Mouse (Mus musculus): ENCODE data around the gene Cx3cl1.

- TF ChIP-seq CTCF (IDR thresholded peaks at IDR 0.05; ENCODE audit: low read depth, low read length): no peak
- TF ChIP-seq EP300 (IDR thresholded peaks at IDR 0.05; ENCODE audit: insufficient read depth, low read depth, low read length): no peak
Measured at GRCm38 (mm10) chr8:94739829-94740228, 32.0 kb upstream of the Cx3cl1 start.
